Mouse (Mus musculus) megakaryocyte, embryonic 14.5 days (primary cell): Measurements from ENCODE around the gene Shank2. TPM values are rescaled to one million over a fixed set of nuclear protein-coding genes. Genes with fewer than 3 reads are reported as not detected.

Source experiments
- H3K27me3 ChIP-seq: replicated peaks from 2 replicates; pipeline ENCODE3; 2012; ENCODE audit warnings: inconsistent platforms
- H3K36me3 ChIP-seq: replicated peaks from 2 replicates; pipeline ENCODE3; 2012; ENCODE audit warnings: low read length, inconsistent platforms, mixed read lengths
- H3K4me1 ChIP-seq: 2 replicates; pipeline ENCODE4 v1.6.1; 2012; ENCODE audit warnings: inconsistent platforms
- H3K4me3 ChIP-seq: replicated peaks from 2 replicates; pipeline ENCODE3; 2012; ENCODE audit warnings: moderate library complexity, mild to moderate bottlenecking, inconsistent platforms
- H3K9me3 ChIP-seq: 2 replicates; pipeline ENCODE4 v1.6.1; 2012; ENCODE audit warnings: inconsistent platforms
- FLI1 ChIP-seq: IDR thresholded peaks from 2 replicates; pipeline ENCODE4 v1.6.1; 2012; ENCODE audit warnings: low read length, inconsistent platforms, mixed read lengths
- GATA1 ChIP-seq: IDR thresholded peaks from 3 replicates; pipeline ENCODE4 v1.6.1; 2012; ENCODE audit warnings: mixed read lengths, low read length, inconsistent platforms, borderline replicate concordance
- polyA plus RNA-seq: library from polyadenylated mRNA; stranded (reverse); fragments of >175 nt; gene quantifications from 2 replicates; pipeline ENCODE4 v1.2.3, GENCODE M21; 2012; ENCODE audit warnings: low replicate concordance; ENCODE audit not compliant: insufficient read depth

Shank2 gene
- polyA plus RNA-seq, 1 experiment, result 0.02 TPM

- H3K9me3 ChIP-seq, result no peaks in the 10 kb centered on the region
- no peaks in the 10 kb centered on the region; the same call in 1 of the 2 replicates for H3K4me1 ChIP-seq
- TF ChIP-seq FLI1 (no peak), GATA1 (no peak)
- no peak overlapping the region for H3K4me3 ChIP-seq
- no peaks in the 10 kb centered on the region for H3K36me3 ChIP-seq
- H3K27me3 ChIP-seq, result peaks cover 57% of the 10 kb centered on the region
Measured at GRCm38 (mm10) chr7:144271074-144271473, 269.3 kb downstream of the Shank2 start.

DNA sequence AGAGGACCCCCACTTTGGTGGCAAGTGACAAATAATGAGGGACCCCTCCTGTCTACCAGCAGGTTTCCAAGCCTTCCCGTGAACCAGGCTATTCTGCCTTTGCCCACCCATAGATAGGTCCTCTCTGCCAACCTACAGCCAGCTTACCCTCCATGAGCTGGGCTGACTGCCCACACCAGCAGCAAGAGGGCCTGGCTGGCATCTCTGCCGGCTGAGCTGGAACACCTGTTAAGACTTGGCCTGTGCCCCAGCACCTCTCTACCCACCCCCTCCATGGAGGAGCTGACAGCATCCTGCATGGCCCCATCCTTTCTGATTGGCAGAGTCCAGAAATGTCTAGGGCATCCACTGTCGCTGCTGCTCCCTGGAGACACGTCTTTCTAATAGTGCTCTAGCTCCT is 277.0 kb downstream of the Shank2 start:
- H3K4me1 ChIP-seq, result no peaks in the 10 kb centered on the region
- H3K9me3 ChIP-seq, result no peaks in the 10 kb centered on the region; the same call in 1 of the 2 replicates
- TF ChIP-seq GATA1, result no peak
- no peak for TF ChIP-seq FLI1
- no peaks in the 10 kb centered on the region for H3K36me3 ChIP-seq
- no peak overlapping the region for H3K4me3 ChIP-seq
- peaks cover 69% of the 10 kb centered on the region for H3K27me3 ChIP-seq

- no peak overlapping the region for H3K4me3 ChIP-seq
- TF ChIP-seq GATA1 (no peak), FLI1 (no peak)
- H3K4me1 ChIP-seq, result 0 out of 2 replicates have a peak, but pooled peaks cover 7% of the 10 kb centered on the region
- peaks cover 82% of the 10 kb centered on the region for H3K27me3 ChIP-seq
- no peaks in the 10 kb centered on the region; the same call in 1 of the 2 replicates for H3K9me3 ChIP-seq
- no peaks in the 10 kb centered on the region for H3K36me3 ChIP-seq
Measured at GRCm38 (mm10) chr7:144283701-144284100, 282.0 kb downstream of the Shank2 start.

DNA sequence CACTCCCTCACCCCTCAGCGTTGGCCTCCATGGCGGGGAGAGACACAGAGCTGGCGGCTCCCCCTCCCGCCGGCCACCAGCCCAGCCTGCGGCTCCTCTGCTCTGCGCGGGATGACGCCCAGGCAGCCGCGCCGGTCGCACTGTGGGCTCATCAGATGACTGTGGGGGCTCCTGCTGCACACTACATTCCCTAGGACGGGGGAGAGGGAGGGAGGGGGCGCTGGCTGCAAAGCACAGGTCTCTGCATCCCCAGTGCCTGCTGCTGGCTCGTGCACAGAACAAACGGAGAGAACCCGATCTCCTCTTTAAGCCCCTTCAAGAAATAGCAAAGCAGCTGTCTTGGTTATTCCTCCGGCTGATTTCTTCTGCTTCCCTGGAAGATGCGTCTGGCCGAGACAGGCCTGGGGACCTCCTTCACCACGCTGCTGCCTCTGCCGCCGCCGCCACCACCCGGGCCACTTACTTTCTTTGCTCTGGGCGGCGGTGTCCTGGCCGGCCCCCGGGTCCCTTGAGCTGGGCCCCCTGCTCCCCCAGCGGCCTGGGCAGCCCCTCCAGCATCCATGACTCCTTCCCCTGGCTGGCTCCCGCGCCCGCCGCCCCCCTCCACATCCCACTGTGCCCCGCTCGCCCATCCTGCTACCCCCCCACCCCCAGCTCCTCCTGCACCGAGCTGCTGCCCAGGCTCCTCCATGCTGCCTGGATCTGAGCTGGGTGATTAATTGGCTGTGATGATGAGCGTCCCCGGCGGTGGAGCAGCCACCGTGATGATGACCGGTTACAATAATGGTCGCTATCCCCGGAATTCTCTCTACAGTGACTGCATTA is 282.7 kb downstream of the Shank2 start:
- TF ChIP-seq FLI1 (no peak), GATA1 (no peak)
- no peak overlapping the region for H3K4me3 ChIP-seq
- no peaks in the 10 kb centered on the region; the same call in 1 of the 2 replicates for H3K9me3 ChIP-seq
- 0 out of 2 replicates have a peak, but pooled peaks cover 7% of the 10 kb centered on the region for H3K4me1 ChIP-seq
- peaks cover 79% of the 10 kb centered on the region for H3K27me3 ChIP-seq
- no peaks in the 10 kb centered on the region for H3K36me3 ChIP-seq

DNA sequence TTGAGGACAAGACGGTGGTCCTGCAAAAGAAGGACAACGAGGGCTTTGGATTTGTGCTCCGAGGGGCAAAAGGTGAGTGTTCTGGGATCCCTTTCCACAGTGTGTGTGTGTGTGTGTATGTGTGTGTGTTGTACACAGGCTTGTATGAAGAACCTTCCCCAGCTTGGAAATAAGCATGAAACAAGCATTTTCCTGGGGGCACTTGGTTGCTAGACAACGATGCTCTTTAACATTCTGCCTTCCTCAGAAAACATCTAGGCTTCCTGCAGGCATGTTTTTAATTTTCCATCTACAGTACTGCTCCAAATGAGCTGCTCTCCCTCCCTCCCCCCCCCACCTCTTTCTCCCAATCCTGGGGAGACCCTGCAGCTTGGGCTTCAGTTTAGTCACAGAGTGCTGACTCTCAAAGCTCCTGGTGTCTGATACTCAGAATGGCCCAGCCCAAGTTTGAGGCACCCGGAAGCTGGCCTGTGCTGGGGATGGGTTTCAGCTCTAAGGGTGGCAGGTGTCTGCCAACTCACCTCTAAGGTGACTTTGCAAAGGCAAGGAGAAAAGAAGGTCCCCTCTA is 283.4 kb downstream of the Shank2 start:
- peaks cover 76% of the 10 kb centered on the region for H3K27me3 ChIP-seq
- H3K36me3 ChIP-seq, result no peaks in the 10 kb centered on the region
- 0 out of 2 replicates have a peak, but pooled peaks cover 7% of the 10 kb centered on the region for H3K4me1 ChIP-seq
- H3K9me3 ChIP-seq, result no peaks in the 10 kb centered on the region
- no peak overlapping the region for H3K4me3 ChIP-seq
- no peak for TF ChIP-seq FLI1
- TF ChIP-seq GATA1, result no peak

DNA sequence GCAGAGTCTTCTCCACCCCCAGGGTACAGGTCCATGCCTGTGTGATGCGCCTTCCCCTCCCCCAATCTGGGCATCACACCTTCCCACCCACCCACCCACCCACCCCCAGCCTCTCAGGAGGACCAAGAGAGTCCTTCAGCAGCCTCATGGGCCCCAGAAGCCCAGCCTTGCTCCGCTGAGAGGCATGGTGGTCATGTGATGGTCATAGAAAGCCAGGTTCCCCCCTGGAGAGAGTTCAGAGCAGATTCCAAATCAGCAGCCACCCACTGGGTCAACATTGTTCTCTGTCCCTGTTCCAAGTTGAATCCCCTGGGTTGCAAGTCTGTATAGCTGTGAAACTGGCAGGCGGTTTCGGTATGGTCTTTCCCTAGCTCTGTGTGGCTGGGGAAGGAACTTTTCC is 284.2 kb downstream of the Shank2 start:
- Histone ChIP-seq H3K36me3 (no peaks in the 10 kb centered on the region), H3K27me3 (peaks cover 72% of the 10 kb centered on the region), H3K4me1 (0 out of 2 replicates have a peak, but pooled peaks cover 7% of the 10 kb centered on the region), H3K9me3 (no peaks in the 10 kb centered on the region), H3K4me3 (no peak overlapping the region)
- TF ChIP-seq FLI1 (no peak), GATA1 (no peak)

DNA sequence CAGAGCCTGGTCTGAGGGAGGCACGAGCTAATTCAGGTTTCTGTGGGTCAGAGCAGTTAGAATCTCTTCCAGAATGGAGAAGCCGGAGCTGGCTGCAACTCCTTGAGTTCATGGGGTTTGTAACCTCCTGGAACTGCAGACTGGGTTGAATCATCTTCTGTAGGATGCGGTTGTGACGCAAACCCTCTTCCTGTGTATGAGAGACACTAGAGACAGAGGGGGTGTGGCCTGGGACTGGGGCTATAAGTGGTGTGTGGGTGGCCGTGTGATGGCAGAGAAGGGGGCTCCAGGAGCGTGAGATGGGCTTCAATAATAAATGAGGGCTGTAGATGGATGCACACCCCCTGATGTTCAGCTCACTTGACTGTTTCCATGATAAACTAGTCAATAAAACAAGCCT is 286.3 kb downstream of the Shank2 start:
- no peak for TF ChIP-seq GATA1
- TF ChIP-seq FLI1, result no peak
- H3K4me1 ChIP-seq, result 0 out of 2 replicates have a peak, but pooled peaks cover 7% of the 10 kb centered on the region
- H3K9me3 ChIP-seq, result no peaks in the 10 kb centered on the region
- no peaks in the 10 kb centered on the region for H3K36me3 ChIP-seq
- no peak overlapping the region for H3K4me3 ChIP-seq
- peaks cover 54% of the 10 kb centered on the region for H3K27me3 ChIP-seq

DNA sequence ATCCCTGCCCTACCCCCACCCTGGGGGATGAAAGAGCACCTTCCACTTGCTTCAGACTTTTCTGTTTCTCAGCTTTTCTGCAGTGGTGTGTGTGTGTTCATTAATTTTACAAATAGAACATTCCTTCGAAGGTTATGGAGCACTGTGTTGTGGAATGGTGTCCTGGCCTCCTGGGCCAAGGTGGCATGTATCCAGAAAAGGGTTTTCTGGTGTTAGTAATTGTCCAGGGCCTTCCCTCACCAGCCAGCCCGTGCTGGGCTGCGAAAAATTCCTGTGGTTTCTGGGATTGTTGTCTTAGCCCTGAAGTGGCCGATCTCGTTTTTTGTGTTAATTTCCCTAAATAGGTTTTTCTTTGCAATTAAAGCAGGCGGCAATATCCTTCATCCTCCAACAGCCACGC is 289.8 kb downstream of the Shank2 start:
- TF ChIP-seq FLI1 (no peak), GATA1 (no peak)
- peaks cover 27% of the 10 kb centered on the region for H3K27me3 ChIP-seq

DNA sequence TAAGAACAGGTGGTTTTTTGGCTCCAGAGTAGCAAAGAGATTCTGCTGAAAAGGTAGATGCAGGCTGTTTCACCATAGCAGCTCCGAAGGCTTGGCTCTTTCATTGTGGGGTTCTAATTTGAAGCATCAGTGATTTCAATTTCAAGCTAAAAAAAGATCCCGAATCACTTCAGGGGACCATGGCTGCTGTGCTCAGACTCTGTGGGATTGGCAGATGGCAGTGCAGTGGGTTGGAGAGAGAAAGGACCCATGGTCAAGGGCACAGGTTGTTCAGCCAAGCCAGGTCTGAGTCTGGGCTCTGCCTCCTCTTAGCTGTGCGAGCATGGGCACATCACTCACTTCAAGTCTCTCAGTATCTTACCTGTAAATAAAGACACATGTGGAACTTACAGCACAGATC is 291.9 kb downstream of the Shank2 start:
- Histone ChIP-seq H3K36me3 (no peaks in the 10 kb centered on the region), H3K9me3 (no peaks in the 10 kb centered on the region), H3K27me3 (peaks cover 15% of the 10 kb centered on the region), H3K4me1 (peaks cover 8% of the 10 kb centered on the region), H3K4me3 (no peak overlapping the region)
- TF ChIP-seq GATA1 (no peak), FLI1 (no peak)

More for the DNA sequence above, 289.8 kb downstream of the Shank2 start:
- 0 out of 2 replicates have a peak, but pooled peaks cover 4% of the 10 kb centered on the region for H3K4me1 ChIP-seq
- H3K4me3 ChIP-seq, result no peak overlapping the region
- no peaks in the 10 kb centered on the region for H3K9me3 ChIP-seq
- H3K36me3 ChIP-seq, result no peaks in the 10 kb centered on the region
